Mouse (Mus musculus) thymus, adult 2 months (tissue): ENCODE measurements around the gene Ctxn1.

Experiments used
- CTCF ChIP-seq: fragments of 200-500 bp; IDR thresholded peaks from 2 replicates; pipeline ENCODE4 v1.5.1; 2012; ENCODE audit warnings: mild to moderate bottlenecking, control low read depth, low read length, moderate library complexity, borderline replicate concordance; ENCODE audit not compliant: control insufficient read depth, poor library complexity, insufficient read depth; ENCODE audit errors: extremely low read depth
- POLR2A ChIP-seq: fragments of 200-500 bp; IDR thresholded peaks from 2 replicates; pipeline ENCODE4 v1.6.1; 2012; ENCODE audit warnings: mild to moderate bottlenecking, low read length, control low read depth, moderate library complexity; ENCODE audit not compliant: control insufficient read depth, poor library complexity, insufficient read depth; ENCODE audit errors: extremely low read depth

GRCm38 (mm10) chr8:4229784-4230183 is 29.3 kb downstream of the Ctxn1 start:
- no peak for TF ChIP-seq POLR2A
- no peak for TF ChIP-seq CTCF
